Mouse (Mus musculus): ENCODE measurements at regions not wholly inside any gene's neighbourhood (a gene's known extent, or its start where the extent isn't known, plus 50 kb on each side); places are given as distances from the start of the nearest gene placed in this dataset.

DNA sequence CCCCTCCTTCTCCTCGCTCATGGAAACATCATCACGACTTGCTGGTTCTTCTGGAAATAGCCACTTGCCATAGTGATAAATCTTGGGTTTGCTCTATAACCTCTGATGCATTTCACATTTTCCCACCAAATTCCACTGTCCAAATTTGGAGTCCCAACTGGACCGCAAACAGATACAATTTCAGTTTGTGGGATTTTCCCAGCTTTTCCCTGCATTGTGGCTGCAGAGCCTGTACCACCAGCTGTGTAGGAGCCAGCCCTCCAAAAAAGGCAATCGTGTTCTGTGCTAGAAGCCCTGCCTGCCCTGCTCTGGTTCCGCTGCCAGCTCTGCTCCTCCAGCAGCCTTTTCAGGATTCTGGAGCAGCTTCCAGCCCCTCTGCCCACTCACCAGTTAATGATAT is 291.4 kb downstream of the Gsdmc2 start:
- no peak for TF ChIP-seq CTCF (IDR thresholded peaks at IDR 0.05; ENCODE audit: extremely low read depth, insufficient read length, insufficient replicate concordance, low read depth, low read length)
- no peak for TF ChIP-seq POLR2A (IDR thresholded peaks at IDR 0.05; ENCODE audit: low read depth, low read length)

Data from small intestine, adult 2 months (tissue).